Mouse (Mus musculus) limb, embryonic 14.5 days (tissue): Measurements from ENCODE around the gene Gpr152. TPM values are rescaled to one million over a fixed set of nuclear protein-coding genes. Genes with fewer than 3 reads are reported as not detected.

Source experiments
- ATAC-seq: fragments of 200-750 bp; cut with Nextera tagmentation; 2 replicates; pipeline ENCODE4 v1.8.0; 2017; ENCODE audit warnings: low read depth, moderate number of reproducible peaks, moderate TSS enrichment; ENCODE audit not compliant: low FRiP score
- DNase-seq: peaks from one replicate; pipeline ENCODE4 v3.0.0-alpha.2; 2015; ENCODE audit warnings: low spot score
- H3K27ac ChIP-seq: fragments of 300-500 bp; sonication (generic); replicated peaks from 2 replicates; pipeline ENCODE4 v1.5.1; 2014; ENCODE audit warnings: low read depth, mild to moderate bottlenecking, low read length, moderate library complexity, mixed read lengths
- H3K27me3 ChIP-seq: fragments of 300-500 bp; sonication (generic); 2 replicates; pipeline ENCODE4 v1.6.1; 2014; ENCODE audit warnings: low read length, mixed read lengths; ENCODE audit not compliant: control insufficient read depth, insufficient read depth
- H3K36me3 ChIP-seq: fragments of 300-500 bp; sonication (generic); 2 replicates; pipeline ENCODE4 v1.6.1; 2014; ENCODE audit warnings: mild to moderate bottlenecking, low read length, moderate library complexity, mixed read lengths; ENCODE audit not compliant: control insufficient read depth, insufficient read depth
- H3K4me1 ChIP-seq: fragments of 300-500 bp; sonication (generic); 2 replicates; pipeline ENCODE4 v1.6.1; 2014; ENCODE audit warnings: antibody characterized with exemption, low read length, mixed read lengths; ENCODE audit not compliant: control insufficient read depth, insufficient read depth
- H3K4me2 ChIP-seq: fragments of 300-500 bp; sonication (generic); replicated peaks from 2 replicates; pipeline ENCODE4 v1.6.1; 2014; ENCODE audit warnings: low read depth, mild to moderate bottlenecking, low read length, moderate library complexity; ENCODE audit not compliant: severe bottlenecking
- H3K4me3 ChIP-seq: fragments of 300-500 bp; sonication (generic); replicated peaks from 2 replicates; pipeline ENCODE4 v1.5.1; 2014; ENCODE audit warnings: low read length
- H3K9ac ChIP-seq: fragments of 300-500 bp; sonication (generic); 2 replicates; pipeline ENCODE4 v1.6.1; 2014; ENCODE audit warnings: mild to moderate bottlenecking, low read depth, low read length, moderate library complexity; ENCODE audit not compliant: severe bottlenecking
- H3K9me3 ChIP-seq: fragments of 300-500 bp; sonication (generic); 2 replicates; pipeline ENCODE4 v1.6.1; 2016; ENCODE audit warnings: low read length; ENCODE audit not compliant: control insufficient read depth
- POLR2A ChIP-seq: fragments of 200-500 bp; IDR thresholded peaks from 2 replicates; pipeline ENCODE4 v1.8.0; 2012; ENCODE audit warnings: inconsistent platforms, mild to moderate bottlenecking, moderate library complexity, borderline replicate concordance; ENCODE audit not compliant: insufficient read depth, insufficient read length; ENCODE audit errors: extremely low read depth
- WGBS: fragments of 180-500 bp; shearing (Covaris S2); extraction: QIAGEN DNeasy Blood & Tissue Kit; methylation state at CpG from one replicate; pipeline ENCODE4 v1.1.7; 2014; 5-methylcytosine and 5-hydroxymethylcytosine counted together
- polyA plus RNA-seq, 2 experiments: library from polyadenylated mRNA; depleted of rRNA in 1 of 2; stranded (reverse) in 1 of 2; unstranded in 1 of 2; fragments of >200 nt; fragmentation: Nextera tagmentation in 1 of 2; extraction: Ambion mirVana in 1 of 2; gene quantifications; 2 replicates each; pipeline versions ENCODE4 v1.2.1 to v1.2.3; 2012 to 2014

Gpr152 gene
- polyA plus RNA-seq, 2 experiments: 0.01 TPM; not detected in 1

DNA sequence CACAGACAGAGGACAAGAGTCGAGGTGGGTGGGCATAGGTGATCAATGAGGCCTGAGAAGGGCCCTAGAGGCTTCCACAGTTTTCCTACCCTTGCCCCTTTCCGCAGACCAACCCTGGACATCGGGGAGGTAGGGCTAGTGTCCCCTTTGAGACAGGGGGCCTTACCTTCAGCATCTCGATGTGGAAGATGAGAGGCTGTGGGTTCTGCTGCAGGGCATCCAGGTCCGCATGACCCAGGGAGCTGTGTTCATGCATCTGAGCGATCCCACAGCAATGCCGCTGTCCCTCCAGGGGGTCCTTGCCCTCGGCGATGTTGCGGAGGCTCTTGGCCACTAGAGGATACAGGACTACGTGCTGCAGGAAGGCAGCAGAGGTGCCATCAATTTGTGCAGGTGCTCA is 23.8 kb upstream of the Gpr152 start:
- H3K27ac ChIP-seq: no peak overlapping the region
- WGBS: 82% methylated on average over 11 of the region's 11 CpGs

DNA sequence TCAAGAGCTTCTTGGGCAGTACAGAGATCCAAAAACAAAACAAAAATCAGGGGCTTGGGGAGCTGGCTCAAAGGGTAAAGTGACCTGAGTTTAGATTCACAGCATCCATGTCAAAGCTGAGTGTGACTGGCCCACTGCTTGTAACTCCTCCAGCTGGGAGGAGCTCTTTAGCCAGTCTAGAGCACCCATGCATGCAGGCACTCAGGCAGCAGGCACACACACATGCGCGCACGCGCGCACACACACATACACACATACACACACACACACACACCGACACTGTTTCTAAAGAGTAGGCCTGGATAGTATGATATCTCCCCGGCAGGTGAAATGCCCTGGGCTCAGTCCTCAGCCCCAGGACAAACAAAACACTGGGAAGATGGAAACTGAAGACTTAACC is 22.6 kb upstream of the Gpr152 start:
- peaks cover 66% of the 10 kb centered on the region for H3K36me3 ChIP-seq
- no peaks in the 10 kb centered on the region for H3K27me3 ChIP-seq
- no peak for TF ChIP-seq POLR2A
- H3K4me2 ChIP-seq: no peak overlapping the region
- no peak overlapping the region for H3K27ac ChIP-seq
- no peak overlapping the region; the same call in 1 of the 2 replicates for H3K9ac ChIP-seq
- WGBS: 98% methylated on average over 7 of the region's 7 CpGs
- ATAC-seq (no peak), DNase-seq (no peak)
- peaks cover 15% of the 10 kb centered on the region for H3K4me1 ChIP-seq
- H3K9me3 ChIP-seq: no peaks in the 10 kb centered on the region
- no peak overlapping the region for H3K4me3 ChIP-seq

More for the DNA sequence above, 23.8 kb upstream of the Gpr152 start:
- H3K27me3 ChIP-seq: no peaks in the 10 kb centered on the region
- H3K9ac ChIP-seq: no peak overlapping the region
- no peaks in the 10 kb centered on the region for H3K9me3 ChIP-seq
- peaks cover 73% of the 10 kb centered on the region for H3K36me3 ChIP-seq
- DNase-seq (no peak), ATAC-seq (no peak)
- H3K4me3 ChIP-seq: no peak overlapping the region
- no peak for TF ChIP-seq POLR2A
- H3K4me1 ChIP-seq: peaks cover 13% of the 10 kb centered on the region
- H3K4me2 ChIP-seq: no peak overlapping the region

DNA sequence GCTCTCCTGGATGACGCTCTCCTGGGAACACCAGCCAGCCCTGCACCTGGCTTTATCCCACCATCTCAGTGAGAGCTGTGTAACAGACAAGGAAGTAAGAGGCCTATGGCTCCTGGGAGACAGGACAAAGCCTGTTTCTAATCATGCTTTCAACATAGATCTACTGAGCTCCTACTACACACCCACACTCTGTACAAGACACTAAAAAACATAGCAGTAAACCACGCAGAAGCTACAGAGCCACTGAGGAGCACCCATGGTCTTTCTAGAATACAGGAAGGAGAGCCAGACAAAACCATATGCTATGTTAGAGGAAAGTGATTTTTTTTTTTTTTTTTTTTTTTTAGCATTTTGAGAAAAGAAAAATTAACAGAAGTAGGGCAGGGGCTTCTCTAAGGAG is 21.2 kb upstream of the Gpr152 start:
- no peak overlapping the region for H3K9ac ChIP-seq
- DNase-seq (no peak), ATAC-seq (no peak)
- H3K9me3 ChIP-seq: no peaks in the 10 kb centered on the region
- H3K27me3 ChIP-seq: no peaks in the 10 kb centered on the region
- H3K4me1 ChIP-seq: peaks cover 15% of the 10 kb centered on the region
- no peak for TF ChIP-seq POLR2A
- no peak overlapping the region for H3K4me3 ChIP-seq
- 95% methylated on average over 2 of the region's 2 CpGs for WGBS
- no peak overlapping the region for H3K27ac ChIP-seq
- H3K4me2 ChIP-seq: no peak overlapping the region
- H3K36me3 ChIP-seq: peaks cover 55% of the 10 kb centered on the region

DNA sequence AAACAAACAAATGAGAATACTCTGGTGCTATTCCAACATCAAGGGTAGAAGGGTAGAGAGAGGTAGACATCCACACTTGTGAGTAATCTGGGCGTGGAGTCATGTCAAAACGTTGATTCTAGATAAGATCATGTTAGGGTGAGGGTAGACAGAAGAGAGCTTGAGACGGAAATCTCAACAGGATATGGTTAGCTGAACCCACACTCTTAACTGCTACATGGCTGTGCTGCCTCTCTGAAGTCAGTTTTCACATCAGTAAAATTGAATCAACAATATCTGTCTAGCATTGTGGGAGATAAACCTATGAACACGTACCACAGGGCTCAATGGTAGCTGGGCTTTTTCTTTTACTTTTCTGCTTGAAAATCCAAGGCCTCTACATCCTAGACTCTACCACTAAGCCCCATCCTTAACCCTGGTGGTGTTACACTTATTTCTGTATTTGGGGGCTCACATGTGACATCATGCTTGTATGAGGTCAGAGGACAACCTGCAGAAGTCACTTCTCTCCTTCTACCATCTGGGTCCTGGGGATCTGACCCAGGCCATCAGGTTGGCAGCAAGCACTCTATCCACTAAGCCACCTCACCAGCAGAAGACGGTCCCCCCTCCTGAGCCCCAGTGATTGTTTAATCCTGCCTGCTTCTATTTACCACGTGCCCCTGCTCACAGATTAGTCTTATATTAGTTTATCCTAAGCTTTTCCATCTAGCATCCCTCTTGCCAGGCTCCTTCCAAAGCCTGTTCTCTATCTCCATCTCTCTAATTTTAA is 19.7 kb upstream of the Gpr152 start:
- Histone ChIP-seq H3K9me3 (no peaks in the 10 kb centered on the region), H3K27me3 (no peaks in the 10 kb centered on the region), H3K4me2 (peak overlapping the region; percentile 55; the same call in 1 of the 2 replicates), H3K9ac (0 out of 2 replicates have a peak overlapping the region, but pooled peaks have one; percentile 8), H3K27ac (no peak overlapping the region), H3K4me3 (no peak overlapping the region), H3K36me3 (peaks cover 40% of the 10 kb centered on the region), H3K4me1 (peaks cover 9% of the 10 kb centered on the region)
- 94% methylated on average over 6 of the region's 6 CpGs for WGBS
- ATAC-seq: no peak
- TF ChIP-seq POLR2A: no peak
- no peak for DNase-seq

DNA sequence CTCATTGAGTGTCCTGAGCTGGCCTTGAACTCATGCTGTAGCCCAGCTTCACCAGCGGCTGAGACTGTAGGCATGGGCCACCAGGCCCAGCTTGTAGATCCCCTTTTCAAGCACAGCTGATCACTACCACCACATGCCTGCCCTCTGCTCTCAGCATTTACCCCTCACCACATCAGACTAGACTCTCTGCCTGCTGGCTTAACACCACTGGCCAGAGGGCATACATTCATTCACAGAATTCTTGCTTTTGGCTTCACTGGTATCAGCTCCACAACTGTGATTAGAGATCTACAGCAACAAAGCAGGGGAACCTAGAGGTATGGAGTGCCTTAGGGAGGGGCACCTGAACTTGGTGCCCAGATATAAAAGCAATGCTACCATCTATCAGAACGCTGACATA is 19.1 kb upstream of the Gpr152 start:
- peak overlapping the region; percentile 55 for H3K4me2 ChIP-seq
- DNase-seq (no peak), ATAC-seq (no peak)
- TF ChIP-seq POLR2A: no peak
- peak overlapping the region; percentile 46 for H3K4me3 ChIP-seq
- peaks cover 34% of the 10 kb centered on the region for H3K36me3 ChIP-seq
- H3K9ac ChIP-seq: 0 out of 2 replicates have a peak overlapping the region, but pooled peaks have one; percentile 8
- no peak overlapping the region for H3K27ac ChIP-seq
- no peaks in the 10 kb centered on the region for H3K27me3 ChIP-seq
- WGBS: 96% methylated on average over 2 of the region's 2 CpGs
- no peaks in the 10 kb centered on the region for H3K9me3 ChIP-seq
- peaks cover 9% of the 10 kb centered on the region for H3K4me1 ChIP-seq
